Mouse (Mus musculus): Measurements from ENCODE around the gene Dcaf10. TPM values are rescaled to one million over a fixed set of nuclear protein-coding genes. Genes with fewer than 3 reads are reported as not detected.

Gene Dcaf10
- polyA plus RNA-seq, 1 experiment from 2014 or later: 8.9 TPM

GRCm38 (mm10) chr4:45413674-45414338 is 71.9 kb downstream of the Dcaf10 start:
- 81% methylated on average over 9 of the region's 9 CpGs for WGBS
- no peak for ATAC-seq (ENCODE audit: low FRiP score, low TSS enrichment)
- H3K36me3 ChIP-seq (ENCODE audit: insufficient read depth, low read length): no peaks in the 10 kb centered on the region
- H3K27ac ChIP-seq (ENCODE audit: low read length): no peak overlapping the region
- no peak overlapping the region for H3K9ac ChIP-seq (replicated peaks; ENCODE audit: low read length)
- no peak overlapping the region for H3K4me3 ChIP-seq (ENCODE audit: low read length)
- peaks cover 13% of the 10 kb centered on the region for H3K4me1 ChIP-seq (ENCODE audit: insufficient read depth, low read length)
- no peaks in the 10 kb centered on the region for H3K27me3 ChIP-seq (ENCODE audit: insufficient read depth, low read length)
- no peak overlapping the region for H3K4me2 ChIP-seq (replicated peaks; ENCODE audit: low read depth, low read length)
- no peaks in the 10 kb centered on the region for H3K9me3 ChIP-seq (ENCODE audit: low read length)

GRCm38 (mm10) chr4:45416314-45416713 is 74.4 kb downstream of the Dcaf10 start:
- Histone ChIP-seq H3K4me1 (ENCODE audit: insufficient read depth, low read length) (peaks cover 10% of the 10 kb centered on the region), H3K9me3 (ENCODE audit: low read length) (no peaks in the 10 kb centered on the region)

DNA sequence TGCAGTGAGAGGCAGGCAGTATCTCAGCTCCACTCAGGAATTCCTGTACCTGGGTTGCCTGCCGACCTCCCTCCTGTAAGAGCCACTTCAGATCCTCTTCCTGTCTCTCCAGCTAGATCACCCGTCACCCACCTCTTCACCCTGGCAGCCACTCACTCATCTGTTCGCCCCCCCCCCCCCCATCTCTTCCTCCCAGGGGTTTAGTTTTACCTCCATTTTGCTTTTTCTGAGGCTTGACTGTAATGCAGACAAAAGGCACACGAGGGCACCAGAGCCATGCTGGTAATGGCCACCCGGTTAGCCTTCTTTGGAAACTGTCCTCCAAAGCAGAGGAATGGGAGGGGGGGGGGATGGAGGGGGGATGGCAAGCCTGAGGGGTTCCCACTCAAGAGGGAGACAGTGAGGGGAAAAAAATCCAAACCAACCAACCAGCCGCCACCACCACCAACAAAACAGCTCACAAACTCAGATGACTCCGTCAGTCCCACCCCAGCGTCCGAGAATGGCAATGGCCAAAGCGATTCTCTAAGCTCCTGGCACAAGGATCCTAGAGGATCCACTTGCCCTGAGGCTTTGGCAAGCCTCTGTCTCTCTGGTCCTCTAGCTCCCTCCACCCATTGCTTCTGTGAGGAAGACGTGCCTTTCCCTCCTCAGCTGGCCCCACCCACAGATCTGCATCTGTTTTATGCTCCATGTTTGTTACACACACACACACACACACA is 76.5 kb downstream of the Dcaf10 start:
- no peak for ATAC-seq (ENCODE audit: low FRiP score, low TSS enrichment)
- no peak overlapping the region for H3K9ac ChIP-seq (replicated peaks; ENCODE audit: low read length)
- H3K4me3 ChIP-seq (ENCODE audit: low read length): no peak overlapping the region
- peaks cover 20% of the 10 kb centered on the region for H3K4me1 ChIP-seq (ENCODE audit: insufficient read depth, low read length)
- 27% methylated on average over 11 of the region's 11 CpGs for WGBS
- H3K9me3 ChIP-seq (ENCODE audit: low read length): no peaks in the 10 kb centered on the region
- no peaks in the 10 kb centered on the region for H3K27me3 ChIP-seq (ENCODE audit: insufficient read depth, low read length)
- no peaks in the 10 kb centered on the region for H3K36me3 ChIP-seq (ENCODE audit: insufficient read depth, low read length)
- H3K27ac ChIP-seq (ENCODE audit: low read length): no peak overlapping the region
- peak overlapping the region; percentile 5; the same call in 1 of the 2 replicates for H3K4me2 ChIP-seq (replicated peaks; ENCODE audit: low read depth, low read length)

More at GRCm38 (mm10) chr4:45416314-45416713, 74.4 kb downstream of the Dcaf10 start:
- Histone ChIP-seq H3K4me2 (replicated peaks; ENCODE audit: low read depth, low read length) (no peak overlapping the region), H3K27ac (ENCODE audit: low read length) (no peak overlapping the region), H3K36me3 (ENCODE audit: insufficient read depth, low read length) (no peaks in the 10 kb centered on the region), H3K27me3 (ENCODE audit: insufficient read depth, low read length) (no peaks in the 10 kb centered on the region), H3K9ac (replicated peaks; ENCODE audit: low read length) (no peak overlapping the region), H3K4me3 (ENCODE audit: low read length) (no peak overlapping the region)
- 74% methylated on average over 7 of the region's 7 CpGs for WGBS
- ATAC-seq (ENCODE audit: low FRiP score, low TSS enrichment): no peak

GRCm38 (mm10) chr4:45419051-45419450 is 77.2 kb downstream of the Dcaf10 start:
- ATAC-seq (ENCODE audit: low FRiP score, low TSS enrichment): no peak
- Histone ChIP-seq H3K9me3 (ENCODE audit: low read length) (no peaks in the 10 kb centered on the region), H3K4me2 (replicated peaks; ENCODE audit: low read depth, low read length) (no peak overlapping the region), H3K36me3 (ENCODE audit: insufficient read depth, low read length) (no peaks in the 10 kb centered on the region), H3K27me3 (ENCODE audit: insufficient read depth, low read length) (no peaks in the 10 kb centered on the region), H3K27ac (ENCODE audit: low read length) (no peak overlapping the region), H3K9ac (replicated peaks; ENCODE audit: low read length) (no peak overlapping the region), H3K4me1 (ENCODE audit: insufficient read depth, low read length) (peaks cover 26% of the 10 kb centered on the region), H3K4me3 (ENCODE audit: low read length) (no peak overlapping the region)
- WGBS: 83% methylated on average over 4 of the region's 4 CpGs

GRCm38 (mm10) chr4:45420733-45421132 is 78.8 kb downstream of the Dcaf10 start:
- Histone ChIP-seq H3K4me3 (ENCODE audit: low read length) (no peak overlapping the region), H3K27me3 (ENCODE audit: insufficient read depth, low read length) (no peaks in the 10 kb centered on the region), H3K27ac (ENCODE audit: low read length) (peak overlapping the region; percentile 15; the same call in 1 of the 2 replicates), H3K4me1 (ENCODE audit: insufficient read depth, low read length) (peaks cover 28% of the 10 kb centered on the region), H3K36me3 (ENCODE audit: insufficient read depth, low read length) (no peaks in the 10 kb centered on the region), H3K4me2 (replicated peaks; ENCODE audit: low read depth, low read length) (no peak overlapping the region), H3K9me3 (ENCODE audit: low read length) (no peaks in the 10 kb centered on the region), H3K9ac (replicated peaks; ENCODE audit: low read length) (no peak overlapping the region)
- WGBS: 68% methylated on average over 3 of the region's 3 CpGs
- no peak for ATAC-seq (ENCODE audit: low FRiP score, low TSS enrichment)

DNA sequence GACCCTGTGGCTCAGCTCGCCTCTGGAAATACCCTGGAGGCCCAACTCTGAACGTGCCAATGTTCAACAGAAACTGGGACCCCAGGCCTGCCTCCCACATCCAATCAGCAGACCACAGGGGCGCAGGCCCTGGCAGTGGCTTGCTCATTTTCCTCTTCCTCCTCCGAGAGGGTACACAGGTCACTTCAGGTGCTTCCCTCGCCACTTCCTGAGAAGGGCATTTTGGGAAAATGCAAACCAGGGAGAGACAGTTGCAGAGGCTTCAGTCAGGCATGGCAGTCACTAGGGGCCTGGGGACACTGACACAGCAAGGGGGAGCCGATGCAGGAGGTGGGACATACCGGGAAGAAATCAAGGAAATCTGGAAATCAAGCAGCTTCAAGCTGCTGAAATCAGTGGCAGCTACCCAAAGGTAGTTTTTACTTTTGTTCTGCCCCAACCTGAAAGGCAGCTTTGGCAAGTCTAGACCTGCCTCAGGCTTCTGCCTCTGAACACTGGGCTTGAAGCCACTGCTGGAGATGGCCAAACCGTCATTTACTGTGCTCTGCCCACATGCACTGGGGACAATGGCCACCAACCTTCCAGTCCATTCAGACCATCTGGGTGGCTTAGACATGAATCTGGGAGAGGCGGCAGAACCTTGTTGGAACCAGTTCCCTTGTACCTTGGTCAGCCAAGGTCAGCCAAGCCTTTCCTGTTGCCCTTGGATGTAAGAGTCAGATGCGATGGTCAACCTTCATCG is 79.8 kb downstream of the Dcaf10 start:
- H3K27me3 ChIP-seq (ENCODE audit: insufficient read depth, low read length): no peaks in the 10 kb centered on the region
- H3K27ac ChIP-seq (ENCODE audit: low read length): peak overlapping the region; percentile 70
- H3K36me3 ChIP-seq (ENCODE audit: insufficient read depth, low read length): no peaks in the 10 kb centered on the region
- H3K9ac ChIP-seq (replicated peaks; ENCODE audit: low read length): 0 out of 2 replicates have a peak overlapping the region, but pooled peaks have one; percentile 15
- WGBS: 67% methylated on average over 11 of the region's 11 CpGs
- H3K4me2 ChIP-seq (replicated peaks; ENCODE audit: low read depth, low read length): no peak overlapping the region
- ATAC-seq (ENCODE audit: low FRiP score, low TSS enrichment): no peak
- no peaks in the 10 kb centered on the region for H3K9me3 ChIP-seq (ENCODE audit: low read length)
- peaks cover 28% of the 10 kb centered on the region for H3K4me1 ChIP-seq (ENCODE audit: insufficient read depth, low read length)
- no peak overlapping the region for H3K4me3 ChIP-seq (ENCODE audit: low read length)

GRCm38 (mm10) chr4:45422640-45423039 is 80.7 kb downstream of the Dcaf10 start:
- no peak overlapping the region for H3K27ac ChIP-seq (ENCODE audit: low read length)
- 78% methylated on average over 10 of the region's 10 CpGs for WGBS

GRCm38 (mm10) chr4:45423406-45423805 is 81.5 kb downstream of the Dcaf10 start:
- Histone ChIP-seq H3K9ac (replicated peaks; ENCODE audit: low read length) (no peak overlapping the region), H3K27ac (ENCODE audit: low read length) (peak overlapping the region; percentile 44; the same call in 1 of the 2 replicates), H3K9me3 (ENCODE audit: low read length) (no peaks in the 10 kb centered on the region), H3K36me3 (ENCODE audit: insufficient read depth, low read length) (no peaks in the 10 kb centered on the region), H3K4me3 (ENCODE audit: low read length) (no peak overlapping the region), H3K4me2 (replicated peaks; ENCODE audit: low read depth, low read length) (no peak overlapping the region), H3K27me3 (ENCODE audit: insufficient read depth, low read length) (no peaks in the 10 kb centered on the region), H3K4me1 (ENCODE audit: insufficient read depth, low read length) (peaks cover 28% of the 10 kb centered on the region)
- 39% methylated on average over 8 of the region's 8 CpGs for WGBS
- ATAC-seq (ENCODE audit: low FRiP score, low TSS enrichment): no peak

More at GRCm38 (mm10) chr4:45422640-45423039, 80.7 kb downstream of the Dcaf10 start:
- Histone ChIP-seq H3K4me1 (ENCODE audit: insufficient read depth, low read length) (peaks cover 28% of the 10 kb centered on the region), H3K27me3 (ENCODE audit: insufficient read depth, low read length) (no peaks in the 10 kb centered on the region), H3K4me2 (replicated peaks; ENCODE audit: low read depth, low read length) (no peak overlapping the region), H3K36me3 (ENCODE audit: insufficient read depth, low read length) (no peaks in the 10 kb centered on the region), H3K4me3 (ENCODE audit: low read length) (no peak overlapping the region), H3K9me3 (ENCODE audit: low read length) (no peaks in the 10 kb centered on the region), H3K9ac (replicated peaks; ENCODE audit: low read length) (no peak overlapping the region)
- no peak for ATAC-seq (ENCODE audit: low FRiP score, low TSS enrichment)

GRCm38 (mm10) chr4:45426724-45427457 is 85.0 kb downstream of the Dcaf10 start:
- no peak for ATAC-seq (ENCODE audit: low FRiP score, low TSS enrichment)
- H3K4me1 ChIP-seq (ENCODE audit: insufficient read depth, low read length): peaks cover 12% of the 10 kb centered on the region
- no peak overlapping the region for H3K9ac ChIP-seq (replicated peaks; ENCODE audit: low read length)
- H3K4me2 ChIP-seq (replicated peaks; ENCODE audit: low read depth, low read length): no peak overlapping the region
- H3K9me3 ChIP-seq (ENCODE audit: low read length): no peaks in the 10 kb centered on the region
- no peaks in the 10 kb centered on the region for H3K27me3 ChIP-seq (ENCODE audit: insufficient read depth, low read length)
- H3K27ac ChIP-seq (ENCODE audit: low read length): no peak overlapping the region
- no peak overlapping the region for H3K4me3 ChIP-seq (ENCODE audit: low read length)
- WGBS: 71% methylated on average over 13 of the region's 13 CpGs
- no peaks in the 10 kb centered on the region for H3K36me3 ChIP-seq (ENCODE audit: insufficient read depth, low read length)
